Mouse (Mus musculus) effector memory CD4-positive, alpha-beta T cell, adult 7 months (primary cell): ENCODE results near the gene Cgas. TPM values are rescaled to one million over a fixed set of nuclear protein-coding genes. Genes with fewer than 3 reads are reported as not detected.

Source experiments
- polyA plus RNA-seq: library from polyadenylated mRNA; unstranded; fragments of 100-300 nt; shearing (Covaris generic); gene quantifications from one replicate; pipeline ENCODE4 v1.2.1, GENCODE M21; 2017

Gene Cgas
- 2.5 TPM for polyA plus RNA-seq

DNA sequence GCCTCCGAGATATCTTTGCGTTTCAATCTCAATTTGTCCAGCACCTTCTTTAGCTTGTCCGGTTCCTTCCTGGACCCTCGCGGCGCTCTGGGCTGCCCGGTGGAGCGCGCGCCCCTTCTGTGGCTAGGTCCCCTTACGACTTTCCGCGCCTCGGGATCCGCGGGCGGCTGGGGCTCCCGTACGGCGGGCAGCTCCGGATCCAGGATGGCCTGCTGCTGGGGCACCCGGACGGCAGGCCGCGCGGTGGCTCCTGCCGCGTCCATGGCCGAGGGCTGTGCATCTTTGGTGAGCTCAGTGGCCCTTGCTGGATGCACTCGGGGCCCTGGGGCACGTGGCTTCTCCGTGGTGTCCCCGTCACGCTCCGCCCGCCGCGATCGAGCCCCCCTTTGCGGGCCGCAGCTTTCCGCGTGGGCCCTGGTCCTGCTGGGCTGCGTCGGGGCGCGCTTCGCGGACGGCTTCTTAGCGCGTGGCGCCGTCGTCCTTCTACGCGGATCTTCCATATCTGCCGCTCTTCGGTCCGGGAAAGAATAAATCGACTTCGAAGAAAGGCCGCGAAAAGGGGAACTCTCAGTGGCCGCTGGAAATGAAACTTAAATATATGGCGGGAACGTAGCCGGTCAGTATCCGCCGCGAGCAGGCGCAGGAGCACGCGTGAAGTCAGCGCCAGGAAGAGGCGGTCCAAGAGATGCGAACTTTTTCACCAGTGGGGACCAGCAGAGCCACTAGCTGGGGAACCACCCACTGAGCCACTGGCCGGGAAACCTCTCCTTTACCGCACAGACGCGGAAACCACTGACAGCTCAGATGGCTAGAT is at the start of gene Cgas:
Gene Cgas, minus strand, starts transcription at position 659 of the 814 bp plus-strand sequence.

DNA sequence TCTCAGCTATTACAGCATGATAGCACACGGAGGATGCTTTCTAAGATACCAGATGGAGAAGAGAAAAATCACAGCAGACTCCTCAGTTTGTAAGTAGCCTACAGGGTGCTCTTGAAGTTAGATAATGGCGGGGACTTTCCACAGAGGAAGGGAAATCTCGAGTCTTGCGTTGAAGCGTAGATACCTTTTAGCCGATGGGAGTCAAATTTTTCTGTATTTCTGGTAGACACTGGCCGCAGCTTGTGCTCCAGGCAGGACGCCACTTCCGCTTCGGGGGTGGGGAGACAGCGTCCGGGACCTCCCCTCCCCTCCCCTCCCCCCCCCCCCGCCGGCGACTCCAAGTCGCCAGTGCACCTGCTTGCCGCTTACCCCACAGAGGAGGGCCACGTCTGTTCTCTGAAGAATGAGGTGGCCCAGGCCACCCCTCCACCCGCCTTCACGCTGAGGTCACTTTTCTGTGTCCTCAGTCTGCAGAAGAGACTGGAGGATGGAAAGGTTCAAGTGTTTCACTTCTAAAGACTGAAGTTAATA is 45.9 kb upstream of the Cgas start, which contains the start of gene Eef1a1:
Gene Eef1a1, minus strand, starts transcription at position 262 of the 531 bp plus-strand sequence.

DNA sequence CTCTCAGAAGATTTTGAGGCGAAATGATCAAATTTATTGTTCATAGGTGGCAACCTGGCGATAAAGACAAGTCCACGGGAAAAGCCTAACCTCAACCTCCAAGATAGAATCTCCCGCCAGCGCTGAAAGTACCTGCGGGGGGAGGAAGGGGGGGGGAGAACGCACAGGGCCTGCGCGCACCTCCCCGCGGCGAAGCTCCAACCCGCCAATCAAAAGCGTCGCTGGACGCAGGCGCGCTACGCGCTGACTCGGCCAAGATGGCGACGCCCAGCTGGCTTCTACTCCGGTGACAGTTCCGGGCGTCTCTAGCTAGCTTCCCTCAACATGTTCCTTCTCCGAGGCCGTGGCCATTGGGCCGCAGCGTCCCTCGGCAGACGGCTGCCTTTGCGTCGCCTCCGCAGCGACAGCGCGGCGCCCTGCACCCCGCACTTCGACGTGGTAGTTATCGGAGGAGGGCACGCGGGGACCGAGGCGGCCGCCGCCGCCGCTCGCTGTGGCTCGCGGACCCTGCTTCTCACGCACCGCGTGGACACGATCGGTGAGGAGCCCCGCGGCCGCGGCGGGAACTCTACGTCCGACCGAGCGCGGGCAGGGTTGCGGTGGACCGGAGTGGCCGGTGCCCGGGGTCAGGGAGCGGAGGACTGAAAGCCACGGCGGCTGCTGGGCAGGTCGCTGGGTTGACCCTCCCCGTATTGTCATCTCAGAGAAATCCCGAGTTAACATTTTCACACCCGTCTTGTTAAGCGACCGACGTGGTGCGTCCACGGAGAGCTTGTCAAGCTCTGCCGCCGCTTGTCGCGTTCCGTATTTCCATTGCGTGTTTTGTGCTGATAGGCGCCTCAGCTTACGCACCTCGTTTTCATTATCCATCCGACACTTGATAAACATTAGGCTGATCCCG is 5.2 kb upstream of the Cgas start, which contains the start of the genes Mto1 and Gm17324:
Gene Mto1, plus strand, starts transcription at position 236 of the 901 bp plus-strand sequence.
Gene Gm17324, minus strand, starts transcription at position 814 of the 901 bp plus-strand sequence.

DNA sequence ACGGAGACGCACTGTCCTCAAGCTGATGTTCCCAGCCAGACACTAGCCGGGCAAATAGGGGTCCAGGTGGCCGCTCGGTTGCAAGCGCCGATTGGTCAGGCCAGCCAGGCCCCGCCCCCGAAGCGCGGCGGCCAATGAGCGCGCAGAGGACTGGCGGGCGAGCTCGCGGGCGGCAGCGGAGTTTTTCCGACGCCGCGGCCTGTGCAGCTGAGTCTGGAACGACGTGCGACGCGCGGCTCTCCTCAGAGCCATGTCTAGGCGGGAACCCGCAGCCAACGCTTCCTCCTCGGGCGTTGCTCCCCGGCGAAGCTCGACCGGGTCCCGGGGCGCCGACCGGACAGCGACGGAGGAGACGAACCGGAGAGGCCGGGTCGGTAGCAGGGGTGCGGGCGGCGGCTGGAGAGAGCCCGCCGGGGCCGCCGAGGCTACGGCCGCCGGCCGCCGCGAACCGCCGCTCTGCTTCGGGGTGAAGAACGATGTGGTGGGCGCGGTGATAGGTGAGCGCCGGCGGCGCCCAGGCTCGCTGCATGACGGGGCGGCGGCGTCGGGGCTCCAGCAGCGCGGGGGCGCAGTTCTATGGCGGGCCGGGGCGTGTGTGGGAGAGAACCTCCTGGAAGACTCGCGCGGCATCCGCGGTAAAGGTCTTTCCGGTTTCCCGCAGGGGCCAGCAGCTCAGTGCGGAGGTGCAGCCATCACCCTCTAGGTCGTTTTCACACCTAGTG is 47.2 kb downstream of the Cgas start, which contains the start of gene Ddx43:
Gene Ddx43, plus strand, starts transcription at position 148 of the 722 bp plus-strand sequence.

Other genes with a start within 250 kb of the Cgas start
- not detected for gene Gsta1, start 212.6 kb downstream of the Cgas start, polyA plus RNA-seq
- not detected for gene Gm3776, start 186.1 kb downstream of the Cgas start, polyA plus RNA-seq
- gene Gm10639, start 153.3 kb downstream of the Cgas start, polyA plus RNA-seq: not detected
- gene Omt2a, start 128.4 kb downstream of the Cgas start, polyA plus RNA-seq: not detected
- gene Omt2b, start 115.6 kb downstream of the Cgas start, polyA plus RNA-seq: not detected
- gene Gsta2, start 87.4 kb downstream of the Cgas start, polyA plus RNA-seq: not detected
- gene Dppa5a, start 75.1 kb downstream of the Cgas start, polyA plus RNA-seq: not detected
- gene Ooep, start 64.5 kb downstream of the Cgas start, polyA plus RNA-seq: not detected
- gene Ddx43, start 47.5 kb downstream of the Cgas start, polyA plus RNA-seq: 6.7 TPM
- gene Mto1, start 5.0 kb upstream of the Cgas start, polyA plus RNA-seq: 17.3 TPM
- gene Gm17324, start 5.5 kb upstream of the Cgas start, polyA plus RNA-seq: 1.2 TPM
- 4,652 TPM for gene Eef1a1, start 45.9 kb upstream of the Cgas start, polyA plus RNA-seq
- gene Slc17a5, start 144.8 kb upstream of the Cgas start, polyA plus RNA-seq: 5.5 TPM
- gene Cd109, start 172.3 kb upstream of the Cgas start, polyA plus RNA-seq: 0.24 TPM